Mouse (Mus musculus) CH12.LX (cell line): Measurements from ENCODE around the gene Gm20388. TPM values are rescaled to one million over a fixed set of nuclear protein-coding genes. Genes with fewer than 3 reads are reported as not detected.

ENCODE experiments used
- DNase-seq: peaks from one replicate; pipeline ENCODE4 v3.0.0-alpha.2; 2013; ENCODE audit errors: extremely low read depth
- H3K27ac ChIP-seq: 2 replicates; pipeline ENCODE4 v1.5.1; 2012; ENCODE audit warnings: low read depth, mild to moderate bottlenecking, control low read depth, moderate library complexity; ENCODE audit not compliant: insufficient read depth
- H3K27me3 ChIP-seq: replicated peaks from 2 replicates; pipeline ENCODE3; 2012; ENCODE audit warnings: inconsistent platforms
- H3K36me3 ChIP-seq, 2 experiments: replicated peaks in 1 of 2; 2 replicates each; pipeline versions ENCODE3 to v1.6.1; 2012; ENCODE audit warnings: inconsistent platforms in 1 of 2, low read length in 1 of 2, mild to moderate bottlenecking in 1 of 2, mixed read lengths in 1 of 2, moderate library complexity in 1 of 2; ENCODE audit not compliant: control insufficient read depth in 1 of 2, insufficient read depth in 1 of 2
- H3K4me1 ChIP-seq, 2 experiments: 2 replicates each; pipeline ENCODE4 v1.6.1; 2012; ENCODE audit warnings: inconsistent platforms in 1 of 2, moderate library complexity in 1 of 2; ENCODE audit not compliant: insufficient read depth in 2 of 2, control insufficient read depth in 1 of 2
- H3K4me2 ChIP-seq: 2 replicates; pipeline ENCODE4 v1.6.1; 2012; ENCODE audit warnings: low read depth, mild to moderate bottlenecking, control low read depth; ENCODE audit not compliant: poor library complexity, insufficient read depth, severe bottlenecking
- H3K4me3 ChIP-seq, 3 experiments: fragments of 150-350 bp in 1 of 3; sonication (generic) in 1 of 3; replicated peaks in 1 of 3; 2 replicates each; pipeline versions ENCODE3 to v1.5.1; 2011 to 2012; ENCODE audit warnings: low read depth in 2 of 3, low read length in 2 of 3, mild to moderate bottlenecking in 2 of 3, moderate library complexity in 2 of 3, control low read depth in 1 of 3, improper control_type of control experiment in 1 of 3, inconsistent platforms in 1 of 3, mixed read lengths in 1 of 3; ENCODE audit not compliant: poor library complexity in 1 of 3
- H3K79me2 ChIP-seq: replicated peaks from 2 replicates; pipeline ENCODE4 v1.6.1; 2012; ENCODE audit warnings: mild to moderate bottlenecking, moderate library complexity; ENCODE audit not compliant: control insufficient read depth, poor library complexity, insufficient read depth, severe bottlenecking; ENCODE audit errors: extremely low read depth
- H3K9ac ChIP-seq: 2 replicates; pipeline ENCODE4 v1.6.1; 2012; ENCODE audit warnings: low read depth, mild to moderate bottlenecking, control low read depth, moderate library complexity; ENCODE audit not compliant: insufficient read depth
- H3K9me3 ChIP-seq: replicated peaks from 2 replicates; pipeline ENCODE3; 2012; ENCODE audit warnings: low read length, inconsistent platforms, mixed read lengths
- BHLHE40 ChIP-seq: IDR thresholded peaks from 2 replicates; pipeline ENCODE4 v1.6.1; 2011; ENCODE audit warnings: mild to moderate bottlenecking, low read depth, low read length, improper control_type of control experiment
- CHD1 ChIP-seq: IDR thresholded peaks from 2 replicates; pipeline ENCODE4 v1.6.1; 2012; ENCODE audit warnings: low read depth, low read length, improper control_type of control experiment, inconsistent platforms
- CHD2 ChIP-seq: IDR thresholded peaks from 2 replicates; pipeline ENCODE4 v1.6.1; 2011; ENCODE audit warnings: low read length, improper control_type of control experiment
- ELF1 ChIP-seq: IDR thresholded peaks from 2 replicates; pipeline ENCODE4 v1.6.1; 2014; ENCODE audit warnings: low read depth, mild to moderate bottlenecking, inconsistent platforms, low read length, improper control_type of control experiment
- EP300 ChIP-seq: IDR thresholded peaks from 2 replicates; pipeline ENCODE4 v1.6.1; 2011; ENCODE audit warnings: low read length, improper control_type of control experiment
- ETS1 ChIP-seq: conservative IDR thresholded peaks from 2 replicates; pipeline ENCODE4 v1.6.1; 2012; ENCODE audit warnings: low read depth, mild to moderate bottlenecking, inconsistent platforms, low read length, improper control_type of control experiment, moderate library complexity
- GABPA ChIP-seq: IDR thresholded peaks from 2 replicates; pipeline ENCODE4 v1.6.1; 2012; ENCODE audit warnings: low read depth, low read length, improper control_type of control experiment, inconsistent platforms; ENCODE audit not compliant: insufficient replicate concordance
- HCFC1 ChIP-seq: IDR thresholded peaks from 2 replicates; pipeline ENCODE4 v1.6.1; 2012; ENCODE audit warnings: low read depth, mild to moderate bottlenecking, inconsistent platforms, low read length, improper control_type of control experiment
- IRF4 ChIP-seq: IDR thresholded peaks from 2 replicates; pipeline ENCODE4 v1.6.1; 2014; ENCODE audit warnings: low read depth, mild to moderate bottlenecking, inconsistent platforms, low read length, improper control_type of control experiment
- JUN ChIP-seq: IDR thresholded peaks from 2 replicates; pipeline ENCODE4 v1.6.1; 2011; ENCODE audit warnings: low read depth, mild to moderate bottlenecking, low read length, improper control_type of control experiment, moderate library complexity; ENCODE audit not compliant: insufficient read depth
- JUND ChIP-seq: conservative IDR thresholded peaks from 2 replicates; pipeline ENCODE4 v1.6.1; 2011; ENCODE audit warnings: low read depth, low read length, improper control_type of control experiment
- MAFK ChIP-seq: IDR thresholded peaks from 2 replicates; pipeline ENCODE4 v1.6.1; 2011; ENCODE audit warnings: low read length, improper control_type of control experiment; ENCODE audit not compliant: insufficient replicate concordance
- MAX ChIP-seq: IDR thresholded peaks from 2 replicates; pipeline ENCODE4 v1.6.1; 2011; ENCODE audit warnings: low read length, improper control_type of control experiment
- MAZ ChIP-seq: IDR thresholded peaks from 2 replicates; pipeline ENCODE4 v1.6.1; 2012; ENCODE audit warnings: low read depth, mild to moderate bottlenecking, inconsistent platforms, low read length, improper control_type of control experiment, moderate library complexity
- MEF2A ChIP-seq: IDR thresholded peaks from 2 replicates; pipeline ENCODE4 v1.6.1; 2014; ENCODE audit warnings: low read depth, mild to moderate bottlenecking, inconsistent platforms, low read length, improper control_type of control experiment, borderline replicate concordance
- MXI1 ChIP-seq: IDR thresholded peaks from 2 replicates; pipeline ENCODE4 v1.6.1; 2011; ENCODE audit warnings: mild to moderate bottlenecking, low read depth, low read length, improper control_type of control experiment
- MYC ChIP-seq: IDR thresholded peaks from 2 replicates; pipeline ENCODE4 v1.6.1; 2011; ENCODE audit warnings: low read depth, mild to moderate bottlenecking, improper control_type of control experiment, low read length
- NELFE ChIP-seq: IDR thresholded peaks from 2 replicates; pipeline ENCODE4 v1.6.1; 2011; ENCODE audit warnings: low read depth, low read length, improper control_type of control experiment
- PAX5 ChIP-seq: IDR thresholded peaks from 2 replicates; pipeline ENCODE4 v1.6.1; 2012; ENCODE audit warnings: low read length, inconsistent platforms, mixed read lengths
- POLR2A ChIP-seq: IDR thresholded peaks from 2 replicates; pipeline ENCODE4 v1.6.1; 2011; ENCODE audit warnings: low read depth, mild to moderate bottlenecking, improper control_type of control experiment, low read length
- POLR2AphosphoS2 ChIP-seq: IDR thresholded peaks from 2 replicates; pipeline ENCODE4 v1.6.1; 2011; ENCODE audit warnings: low read depth, low read length, improper control_type of control experiment
- RAD21 ChIP-seq: IDR thresholded peaks from 2 replicates; pipeline ENCODE4 v1.6.1; 2011; ENCODE audit warnings: low read depth, mild to moderate bottlenecking, low read length, improper control_type of control experiment, moderate library complexity
- RCOR1 ChIP-seq: conservative IDR thresholded peaks from 2 replicates; pipeline ENCODE4 v1.6.1; 2012; ENCODE audit warnings: low read depth, mild to moderate bottlenecking, inconsistent platforms, low read length, improper control_type of control experiment
- SMC3 ChIP-seq: IDR thresholded peaks from 2 replicates; pipeline ENCODE4 v1.6.1; 2011; ENCODE audit warnings: low read depth, low read length, improper control_type of control experiment
- TBP ChIP-seq: conservative IDR thresholded peaks from 2 replicates; pipeline ENCODE4 v1.6.1; 2011; ENCODE audit warnings: low read depth, low read length, improper control_type of control experiment
- TCF12 ChIP-seq: IDR thresholded peaks from 2 replicates; pipeline ENCODE4 v1.6.1; 2014; ENCODE audit warnings: low read depth, mild to moderate bottlenecking, inconsistent platforms, low read length, improper control_type of control experiment
- UBTF ChIP-seq: IDR thresholded peaks from 2 replicates; pipeline ENCODE4 v1.6.1; 2012; ENCODE audit warnings: low read depth, mild to moderate bottlenecking, inconsistent platforms, low read length, improper control_type of control experiment, moderate library complexity
- USF1 ChIP-seq: IDR thresholded peaks from 2 replicates; pipeline ENCODE4 v1.6.1; 2014; ENCODE audit warnings: low read depth, mild to moderate bottlenecking, inconsistent platforms, low read length, improper control_type of control experiment
- ZC3H11A ChIP-seq: IDR thresholded peaks from 2 replicates; pipeline ENCODE4 v1.6.1; 2012; ENCODE audit warnings: low read depth, mild to moderate bottlenecking, inconsistent platforms, low read length, improper control_type of control experiment
- ZMIZ1 ChIP-seq: IDR thresholded peaks from 2 replicates; pipeline ENCODE4 v1.6.1; 2012; ENCODE audit warnings: low read depth, mild to moderate bottlenecking, inconsistent platforms, low read length, improper control_type of control experiment
- ZNF384 ChIP-seq: IDR thresholded peaks from 2 replicates; pipeline ENCODE4 v1.6.1; 2012; ENCODE audit warnings: low read depth, low read length, improper control_type of control experiment, inconsistent platforms
- dilution Hi-C: fragments of 300-500 bp; cut with MboI; formaldehyde crosslinking; loops from 2 replicates; pipeline ENCODE4 v1.14.3; 2020; ENCODE audit warnings: low sequenced_read_pairs; ENCODE audit not compliant: extremely low pct_unique_long_range_greater_than_20kb, extremely low pct_ligation_motif_present
- in situ Hi-C: fragments of 300-500 bp; cut with MboI; formaldehyde crosslinking; loops from 3 replicates; pipeline ENCODE4 v1.14.3; 2019; ENCODE audit warnings: low sequenced_read_pairs, low pct_ligation_motif_present, low pct_unique_long_range_greater_than_20kb, mixed read lengths
- polyA plus RNA-seq: library from polyadenylated mRNA; unstranded; fragments of >175 nt; gene quantifications from 2 replicates; pipeline ENCODE4 v1.2.1, GENCODE M21; 2012; ENCODE audit warnings: low read depth; ENCODE audit not compliant: insufficient read length
- total RNA-seq, 2 experiments: library from RNA; depleted of rRNA; stranded (reverse); fragments of 300-350 nt in 1 of 2; fragments of >200 nt in 1 of 2; gene quantifications; 2 replicates each; pipeline ENCODE4 v1.2.3; 2012 to 2014

Gene Gm20388
- total and polyA plus RNA-seq, 3 experiments: 14.8 to 26.3 (median 22.2) TPM

- H3K9ac ChIP-seq: no peak overlapping the region
- no peak for DNase-seq
- H3K4me2 ChIP-seq: no peak overlapping the region
- H3K27ac ChIP-seq: no peak overlapping the region
- peaks cover 81% of the 10 kb centered on the region for H3K27me3 ChIP-seq
- H3K36me3 ChIP-seq: no peaks in the 10 kb centered on the region
- peaks cover 0 to 14% of the 10 kb centered on the region in 2 experiments; a peak in 2 of 4 replicates for H3K4me1 ChIP-seq
- H3K9me3 ChIP-seq: no peaks in the 10 kb centered on the region
- no peaks in the 10 kb centered on the region for H3K79me2 ChIP-seq
- dilution Hi-C loops: no loop called here
- in situ Hi-C loops: no loop called here
- no peak overlapping the region for H3K4me3 ChIP-seq
- TF ChIP-seq SMC3: no peak
- no peak for TF ChIP-seq MAFK
- no peak for TF ChIP-seq JUN
- no peak for TF ChIP-seq RCOR1
- no peak for TF ChIP-seq MAX
- TF ChIP-seq NELFE: no peak
- TF ChIP-seq TBP: no peak
- TF ChIP-seq POLR2A: no peak
- TF ChIP-seq MYC: no peak
- no peak for TF ChIP-seq BHLHE40
- no peak for TF ChIP-seq ELF1
- no peak for TF ChIP-seq ETS1
- no peak for TF ChIP-seq ZMIZ1
- TF ChIP-seq PAX5: no peak
- TF ChIP-seq TCF12: no peak
- no peak for TF ChIP-seq JUND
- no peak for TF ChIP-seq ZC3H11A
- no peak for TF ChIP-seq MAZ
- no peak for TF ChIP-seq EP300
- no peak for TF ChIP-seq ZNF384
- TF ChIP-seq, all 38 proteins: peak for 0
Observed at GRCm38 (mm10) chr8:122084145-122084544, 2173.5 kb downstream of the Gm20388 start.

- H3K27me3 ChIP-seq: peaks cover 75% of the 10 kb centered on the region
- TF ChIP-seq MAFK: no peak
- TF ChIP-seq EP300: no peak
- TF ChIP-seq ETS1: no peak
- no peak for TF ChIP-seq IRF4
- TF ChIP-seq RCOR1: no peak
- no peak for TF ChIP-seq USF1
- TF ChIP-seq MEF2A: no peak
- TF ChIP-seq CHD1: no peak
- TF ChIP-seq UBTF: no peak
- no peak for TF ChIP-seq PAX5
- TF ChIP-seq MXI1: no peak
- no peak for TF ChIP-seq POLR2AphosphoS2
- no peak for TF ChIP-seq POLR2A
- TF ChIP-seq MAX: no peak
- TF ChIP-seq TBP: no peak
- TF ChIP-seq GABPA: no peak
- TF ChIP-seq RAD21: no peak
- no peak for TF ChIP-seq MAZ
- TF ChIP-seq CHD2: no peak
- TF ChIP-seq HCFC1: no peak
- in situ Hi-C loops: no loop called here
Observed at GRCm38 (mm10) chr8:122084726-122085410, 2174.2 kb downstream of the Gm20388 start.

More at GRCm38 (mm10) chr8:122084726-122085410, 2174.2 kb downstream of the Gm20388 start:
- Histone ChIP-seq H3K79me2 (no peaks in the 10 kb centered on the region), H3K4me1 (peaks cover 0 to 14% of the 10 kb centered on the region in 2 experiments; a peak in 2 of 4 replicates), H3K4me2 (no peak overlapping the region), H3K36me3 (no peaks in the 10 kb centered on the region), H3K27ac (no peak overlapping the region), H3K4me3 (no peak overlapping the region), H3K9me3 (no peaks in the 10 kb centered on the region), H3K9ac (no peak overlapping the region)
- no peak for DNase-seq
- dilution Hi-C loops: no loop called here
